In genomic region chr17:13677225-13678148, GRCm38 (mm10) we compare ENCODE assay signal across 12 mouse cellular contexts.
DNase-seq lines count a peak whose midpoint lies in the region; ATAC-seq and TF ChIP-seq lines count a peak whose summit lies in the region.
"Had no signal": no experiment of that assay in that cellular context is flagged by ENCODE, and none has a peak within 500 bp of the region (broad histone marks: within the 10 kb centered on the region; RNA-seq: fewer than 3 reads in every experiment).

No protein-coding gene starts in this region.

- H3K4me2 ChIP-seq in hindbrain, embryonic 12.5 days (replicated peaks) = peak overlapping the region; percentile 26; the same call in 1 of the 2 replicates
- peak overlapping the region; percentile 32 for H3K4me2 ChIP-seq in neural tube, embryonic 12.5 days (replicated peaks)
- H3K4me2 ChIP-seq: limb, embryonic 12.5 days had no signal

- H3K36me3 ChIP-seq in forebrain, embryonic 10.5 days (replicated peaks) = peaks cover 4% of the 10 kb centered on the region; the same call in 1 of the 2 replicates
- no peaks in the 10 kb centered on the region for H3K36me3 ChIP-seq in hindbrain, embryonic 12.5 days
- no peaks in the 10 kb centered on the region for H3K36me3 ChIP-seq in neural tube, embryonic 12.5 days
- H3K36me3 ChIP-seq: limb, embryonic 12.5 days had no signal

- no peak for TF ChIP-seq CTCF in layer of hippocampus, adult 2 months (conservative IDR thresholded peaks at IDR 0.05)

- H3K27me3 ChIP-seq in forebrain, embryonic 10.5 days (ENCODE audit: poor library complexity, severe bottlenecking) = no peaks in the 10 kb centered on the region
- no peaks in the 10 kb centered on the region for H3K27me3 ChIP-seq in hindbrain, embryonic 12.5 days
- no peaks in the 10 kb centered on the region for H3K27me3 ChIP-seq in neural tube, embryonic 12.5 days (replicated peaks)
- H3K27me3 ChIP-seq: limb, embryonic 12.5 days had no signal

- no peak for ATAC-seq in hindbrain, embryonic 12.5 days (ENCODE audit: low FRiP score)
- ATAC-seq in neural tube, embryonic 12.5 days (ENCODE audit: low FRiP score, low read depth) = no peak
- ATAC-seq in erythroid progenitor cell, adult 5-6 weeks (replicated peaks; ENCODE audit: low FRiP score, poor library complexity, severe bottlenecking) = no peak

- peak overlapping the region; percentile 25; the same call in 1 of the 2 replicates for H3K27ac ChIP-seq in layer of hippocampus, adult 2 months
- peak overlapping the region; percentile 88 for H3K27ac ChIP-seq in forebrain, embryonic 10.5 days
- H3K27ac ChIP-seq in hindbrain, embryonic 12.5 days = peak overlapping the region; percentile 66
- H3K27ac ChIP-seq in neural tube, embryonic 12.5 days = no peak overlapping the region
- H3K27ac ChIP-seq: limb, embryonic 12.5 days; macrophage had no signal

- peaks cover 53% of the 10 kb centered on the region for H3K4me1 ChIP-seq in forebrain, embryonic 10.5 days
- peaks cover 26% of the 10 kb centered on the region for H3K4me1 ChIP-seq in hindbrain, embryonic 12.5 days
- H3K4me1 ChIP-seq in neural tube, embryonic 12.5 days = peaks cover 29% of the 10 kb centered on the region

- no peak for DNase-seq in layer of hippocampus, adult 2 months (ENCODE audit: low spot score in 2 of 2)
- DNase-seq in layer of hippocampus, adult 18-20 months (ENCODE audit: low spot score in 2 of 2) = no peak
- no peak for DNase-seq in forebrain, embryonic 10.5 days (ENCODE audit: extremely low spot score, low spot score)
- no peak for DNase-seq in left cerebral cortex, adult 11 months (ENCODE audit: low spot score)
- DNase-seq in layer of hippocampus, adult 8-10 months (ENCODE audit: low spot score in 2 of 2) = no peak
- DNase-seq: cerebellum, postnatal 36 days; kidney, adult 9 months had no signal

- peaks cover 2% of the 10 kb centered on the region; the same call in 1 of the 2 replicates for H3K9me3 ChIP-seq in forebrain, embryonic 10.5 days
- no peaks in the 10 kb centered on the region for H3K9me3 ChIP-seq in hindbrain, embryonic 12.5 days (replicated peaks)
- H3K9me3 ChIP-seq in neural tube, embryonic 12.5 days = no peaks in the 10 kb centered on the region
- H3K9me3 ChIP-seq: limb, embryonic 12.5 days had no signal

- no peak overlapping the region for H3K9ac ChIP-seq in hindbrain, embryonic 12.5 days
- H3K9ac ChIP-seq in neural tube, embryonic 12.5 days = 0 out of 2 replicates have a peak overlapping the region, but pooled peaks have one; percentile 3
- H3K9ac ChIP-seq: limb, embryonic 12.5 days had no signal

- WGBS in forebrain, embryonic 10.5 days = 44% methylated on average over 9 of the region's 9 CpGs
- WGBS in hindbrain, embryonic 12.5 days = 33% methylated on average over 9 of the region's 9 CpGs
- WGBS in neural tube, embryonic 12.5 days = 42% methylated on average over 9 of the region's 9 CpGs

- H3K4me3 ChIP-seq in layer of hippocampus, adult 2 months = no peak overlapping the region; the same call in 1 of the 2 replicates
- H3K4me3 ChIP-seq in forebrain, embryonic 10.5 days = no peak overlapping the region; the same call in 1 of the 2 replicates
- H3K4me3 ChIP-seq in hindbrain, embryonic 12.5 days = no peak overlapping the region
- H3K4me3 ChIP-seq in neural tube, embryonic 12.5 days = no peak overlapping the region
- H3K4me3 ChIP-seq: limb, embryonic 12.5 days had no signal
